Comparison of ENCODE assay signal across 9 mouse cellular contexts in the genomic region with DNA sequence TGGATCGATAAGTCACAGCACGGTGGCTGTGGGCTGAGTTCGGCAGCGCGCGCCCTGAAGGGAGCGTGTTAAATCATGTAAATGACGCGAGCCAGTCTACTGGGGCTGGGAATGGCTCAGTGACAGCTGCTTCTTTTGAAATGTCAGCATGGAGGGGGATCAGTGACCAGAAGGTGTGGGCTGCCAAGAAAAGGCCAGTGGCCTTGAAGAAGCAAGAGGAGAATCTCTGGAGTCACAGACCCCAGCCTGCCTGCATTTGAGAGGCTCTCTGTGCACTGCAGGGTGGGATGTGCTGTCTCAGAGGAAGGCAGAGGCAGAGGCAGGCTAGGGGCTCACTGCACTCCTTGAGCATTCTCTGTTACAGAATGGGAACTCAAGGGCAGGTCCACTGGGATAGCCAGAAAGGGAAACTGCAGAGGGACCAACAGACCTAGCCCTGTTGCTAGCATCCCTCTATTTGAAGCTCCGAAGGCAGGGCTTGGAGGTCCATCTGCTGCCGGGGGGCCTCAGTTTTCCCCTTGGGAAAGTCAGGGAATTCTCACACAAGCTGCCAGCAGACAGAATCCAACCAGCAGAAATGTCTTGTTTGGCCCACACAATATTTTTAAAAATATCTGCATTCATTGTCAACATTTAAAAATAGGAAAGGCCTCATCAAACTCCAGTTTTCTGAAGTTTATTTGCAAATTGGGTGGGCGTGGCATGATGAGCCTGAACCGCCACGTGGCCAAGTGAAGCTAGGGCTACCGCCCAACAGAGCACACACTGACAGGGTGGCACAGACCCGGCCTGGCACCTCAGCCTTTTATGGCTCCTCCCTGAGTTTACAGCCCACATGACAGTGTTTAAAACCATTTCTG.
DNase-seq lines count a peak whose midpoint lies in the region; ATAC-seq lines count a peak whose summit lies in the region.
"Had no signal": no experiment of that assay in that cellular context is flagged by ENCODE, and none has a peak within 500 bp of the region (broad histone marks: within the 10 kb centered on the region; RNA-seq: fewer than 3 reads in every experiment).

No protein-coding gene starts in this region.

- peaks cover 17% of the 10 kb centered on the region for H3K4me1 ChIP-seq in heart, embryonic 11.5 days (ENCODE audit: control insufficient read depth, insufficient read depth, low read length)
- peaks cover 16% of the 10 kb centered on the region for H3K4me1 ChIP-seq in heart, embryonic 15.5 days (replicated peaks)

- H3K36me3 ChIP-seq in heart, embryonic 11.5 days (ENCODE audit: control insufficient read depth, insufficient read depth, low read length) = no peaks in the 10 kb centered on the region
- H3K36me3 ChIP-seq in heart, embryonic 15.5 days = no peaks in the 10 kb centered on the region

- no peak for ATAC-seq in heart, embryonic 11.5 days (replicated peaks; ENCODE audit: insufficient number of reproducible peaks, low FRiP score, low TSS enrichment)
- no peak for ATAC-seq in heart, embryonic 15.5 days (replicated peaks; ENCODE audit: insufficient number of reproducible peaks, insufficient read depth, low FRiP score, low read depth)
- ATAC-seq in monocyte, adult 5-6 weeks (replicated peaks; ENCODE audit: insufficient number of reproducible peaks, low FRiP score, low TSS enrichment, poor library complexity, severe bottlenecking) = no peak

- H3K27me3 ChIP-seq in heart, embryonic 11.5 days (ENCODE audit: control insufficient read depth, insufficient read depth, low read length) = no peaks in the 10 kb centered on the region
- H3K27me3 ChIP-seq in heart, embryonic 15.5 days = no peaks in the 10 kb centered on the region

- no peak overlapping the region for H3K27ac ChIP-seq in heart, embryonic 11.5 days (ENCODE audit: low read depth, low read length)
- H3K27ac ChIP-seq in heart, embryonic 15.5 days = peak overlapping the region; percentile 25; the same call in 1 of the 2 replicates

- H3K4me2 ChIP-seq in heart, embryonic 11.5 days = no peak overlapping the region
- no peak overlapping the region for H3K4me2 ChIP-seq in heart, embryonic 15.5 days
- H3K4me2 ChIP-seq: liver, embryonic 11.5 days had no signal

- H3K9me3 ChIP-seq in heart, embryonic 11.5 days (replicated peaks; ENCODE audit: control insufficient read depth, low read length) = no peaks in the 10 kb centered on the region
- H3K9me3 ChIP-seq in heart, embryonic 15.5 days (replicated peaks) = no peaks in the 10 kb centered on the region

- 63% methylated on average over 16 of the region's 16 CpGs for WGBS in heart, embryonic 11.5 days (ENCODE audit: insufficient replicate concordance)
- WGBS in heart, embryonic 15.5 days = 56% methylated on average over 16 of the region's 16 CpGs

- DNase-seq in heart, adult 18-20 months = peak; percentile 36 to 47
- peak; percentile 32 for DNase-seq in embryo, embryonic 10.5 days (ENCODE audit: low spot score)
- peak; percentile 11 to 54 for DNase-seq in lung, postnatal 4 days
- no peak for DNase-seq in thymus, postnatal 14 days
- no peak for DNase-seq in natural killer cell, adult 2 months (ENCODE audit: low spot score in 2 of 2)

- no peak overlapping the region for H3K4me3 ChIP-seq in heart, embryonic 11.5 days (ENCODE audit: low read depth, low read length)
- no peak overlapping the region for H3K4me3 ChIP-seq in heart, embryonic 15.5 days

- no peak overlapping the region for H3K9ac ChIP-seq in heart, embryonic 11.5 days (ENCODE audit: low read depth, low read length)
- no peak overlapping the region for H3K9ac ChIP-seq in heart, embryonic 15.5 days

Comparison
In these comparisons a context has a peak if more than half of its experiments do, and no peak if none do; other contexts are left out.
1. DNase-seq: peak in heart, adult 18-20 months (2 of 2), embryo, embryonic 10.5 days (single experiment) and lung, postnatal 4 days (2 of 2); none in thymus, postnatal 14 days (single experiment) and natural killer cell, adult 2 months (0 of 2).